Mouse (Mus musculus) adrenal gland, postnatal 25 days (tissue): ENCODE data around the gene Mbnl3. TPM values are rescaled to one million over a fixed set of nuclear protein-coding genes. Genes with fewer than 3 reads are reported as not detected.

Source experiments
- microRNA-seq, 2 experiments: library from miRNA; unstranded; fragments of <30 nt; microRNA quantifications; one replicate each; pipeline ENCODE4 v1.2.0; 2021
- total RNA-seq: library from RNA; stranded (reverse); gene quantifications from 2 replicates; pipeline ENCODE4 v1.2.3, GENCODE M21; 2021

Gene Mbnl3
- total RNA-seq, 1 experiment from 2014 or later: 5.9 TPM

Small RNA genes within 50 kb of the gene (microRNA-seq; reads per million reads assigned to microRNA genes)
- gene Gm23417: 0 reads per million in 2 experiments

Other genes with a start within 250 kb of the Mbnl3 start
- gene Rap2c, start 188.5 kb downstream of the Mbnl3 start, total RNA-seq: 27.4 and 29.5 TPM in 2 replicates